Mouse (Mus musculus) right cerebral cortex, postnatal 36 days (tissue): ENCODE results near the gene Rnf180.

ENCODE experiments used
- DNase-seq, 2 experiments: peaks; one replicate each; pipeline ENCODE4 v3.0.0; 2022; ENCODE audit warnings: low spot score in 2 of 2, mixed read lengths in 1 of 2

Gene Rnf180

GRCm38 (mm10) chr13:105132370-105132769, 162.2 kb downstream of the Rnf180 start:
- DNase-seq = no peak

GRCm38 (mm10) chr13:105130080-105130479, 164.5 kb downstream of the Rnf180 start:
- DNase-seq = no peak

DNA sequence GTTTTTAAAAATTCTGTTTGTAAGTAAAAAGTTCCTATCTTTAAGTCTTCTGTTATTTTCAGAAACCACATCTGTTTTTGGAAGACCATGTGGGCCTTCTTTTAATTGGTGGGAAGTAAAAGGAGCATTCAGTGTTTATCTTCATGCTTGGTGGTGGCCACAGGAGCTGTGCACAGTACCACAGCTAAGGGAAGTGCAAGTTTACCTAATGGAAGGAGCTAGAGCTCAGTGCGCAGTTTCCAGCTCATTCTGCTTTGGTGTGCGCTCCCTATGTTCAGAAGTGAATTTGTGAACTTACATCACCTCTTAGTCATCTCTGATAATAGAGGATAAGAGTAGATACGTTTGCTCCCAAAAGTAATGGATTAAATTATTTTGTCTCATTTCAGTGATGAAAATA, 172.5 kb downstream of the Rnf180 start:
- no peak for DNase-seq

DNA sequence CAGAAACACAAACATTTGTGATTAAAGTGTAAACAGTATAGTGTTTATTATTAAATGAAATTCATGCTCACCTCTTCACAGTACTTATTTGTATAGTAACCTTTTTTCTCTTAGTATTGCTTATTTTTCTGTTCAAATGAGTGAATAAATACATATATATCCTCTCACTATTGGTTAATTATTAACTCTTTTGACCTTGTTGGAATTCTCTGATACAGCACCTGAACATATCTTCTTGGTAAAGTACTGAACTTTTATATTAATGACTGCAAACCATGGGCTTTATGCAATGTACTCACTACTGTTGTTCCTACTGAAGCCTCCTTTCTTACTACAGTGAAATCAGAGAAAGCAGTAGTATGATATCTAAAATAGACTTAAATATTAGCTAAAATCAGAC, 173.0 kb downstream of the Rnf180 start:
- no peak for DNase-seq

GRCm38 (mm10) chr13:105111599-105111998, 183.0 kb downstream of the Rnf180 start:
- DNase-seq = no peak

DNA sequence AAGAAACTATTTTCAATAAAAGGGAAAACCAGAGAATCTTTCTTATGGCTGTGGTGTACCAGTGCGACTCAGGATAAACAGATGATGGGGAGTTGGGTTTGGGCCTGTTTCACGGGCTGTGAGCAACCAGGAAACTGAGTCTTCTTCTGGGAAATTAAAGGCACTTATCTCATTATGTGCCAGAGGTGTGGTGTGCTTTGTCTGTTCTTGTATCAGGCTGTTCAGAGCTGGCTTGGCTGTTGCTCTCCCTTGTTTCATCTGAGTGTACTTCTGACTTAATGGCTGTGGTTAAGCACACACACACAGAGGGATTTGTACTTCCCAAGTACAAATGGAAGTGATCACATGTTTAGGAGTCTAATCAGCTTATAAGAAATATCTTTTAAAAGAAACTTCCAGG, 190.2 kb downstream of the Rnf180 start:
- no peak for DNase-seq

- DNase-seq = no peak
Measured at GRCm38 (mm10) chr13:105100705-105101104, 193.9 kb downstream of the Rnf180 start.

- DNase-seq = no peak
Measured at GRCm38 (mm10) chr13:105096316-105096715, 198.3 kb downstream of the Rnf180 start.

GRCm38 (mm10) chr13:105089276-105089675, 205.3 kb downstream of the Rnf180 start:
- DNase-seq = no peak

DNA sequence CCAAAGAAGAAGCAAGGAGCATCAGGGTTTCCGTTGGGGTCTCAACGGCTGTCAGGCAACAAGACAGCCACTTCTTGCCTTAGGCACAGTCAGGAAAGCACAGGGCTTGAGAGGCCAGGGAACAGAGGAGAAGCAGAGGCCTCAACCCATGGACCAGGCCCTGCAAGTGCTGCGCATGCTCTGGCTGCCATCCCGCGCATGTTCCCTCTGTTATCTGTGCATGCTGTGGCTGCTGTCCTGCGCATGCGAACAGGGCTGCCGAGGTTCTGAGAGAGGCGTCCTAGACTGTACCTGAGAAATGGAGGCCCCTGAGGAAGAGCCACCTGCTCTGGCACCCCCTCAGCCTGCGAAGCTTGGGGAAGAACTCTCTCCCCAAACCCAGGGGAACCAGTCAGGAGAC, 212.8 kb downstream of the Rnf180 start, which contains the start of gene 4933425L06Rik:
Gene 4933425L06Rik (plus strand): TSS at position 261 of the 400 bp plus-strand sequence.
- DNase-seq = no peak
